Mouse (Mus musculus): ENCODE measurements around the gene Acot7. TPM values are rescaled to one million over a fixed set of nuclear protein-coding genes. Genes with fewer than 3 reads are reported as not detected.

The Acot7 gene
- total RNA-seq, 1 experiment from 2014 or later = 34.6 TPM

GRCm38 (mm10) chr4:152296874-152297861, 119.2 kb downstream of the Acot7 start, which contains the start of gene Icmt:
Icmt (plus strand) TSS chr4:152297227.
- DNase-seq = peak; percentile 100

GRCm38 (mm10) chr4:152298836-152299235, 120.9 kb downstream of the Acot7 start:
- DNase-seq = no peak

- DNase-seq = no peak
Observed at GRCm38 (mm10) chr4:152300375-152300774, 122.4 kb downstream of the Acot7 start.

GRCm38 (mm10) chr4:152302012-152302411, 124.1 kb downstream of the Acot7 start:
- no peak for DNase-seq

- DNase-seq = no peak
Observed at GRCm38 (mm10) chr4:152303172-152303571, 125.2 kb downstream of the Acot7 start.

- no peak for DNase-seq
Observed at GRCm38 (mm10) chr4:152304685-152305084, 126.8 kb downstream of the Acot7 start.

GRCm38 (mm10) chr4:152305991-152306390, 128.1 kb downstream of the Acot7 start:
- no peak for DNase-seq

- peak; percentile 44 for DNase-seq
Observed at GRCm38 (mm10) chr4:152307542-152307941, 129.6 kb downstream of the Acot7 start.

GRCm38 (mm10) chr4:152312186-152312585, 134.3 kb downstream of the Acot7 start:
- DNase-seq = no peak

- DNase-seq = peak; percentile 26
Observed at GRCm38 (mm10) chr4:152313211-152313632, 135.3 kb downstream of the Acot7 start.

GRCm38 (mm10) chr4:152313934-152314333, 136.0 kb downstream of the Acot7 start:
- no peak for DNase-seq

- no peak for DNase-seq
Observed at GRCm38 (mm10) chr4:152315498-152316213, 137.7 kb downstream of the Acot7 start.

GRCm38 (mm10) chr4:152317631-152318033, 139.7 kb downstream of the Acot7 start:
- DNase-seq = no peak

- peak; percentile 70 for DNase-seq
Observed at GRCm38 (mm10) chr4:152318517-152319234, 140.7 kb downstream of the Acot7 start, which contains the start of gene Rnf207. Rnf207 (minus strand) TSS chr4:152318993.

Other genes starting within 250 kb of the Acot7 start
- 104 and 112 TPM in 2 replicates for gene Dnajc11, start 244.4 kb upstream of the Acot7 start, total RNA-seq (2021)
- 24.3 and 32.8 TPM in 2 replicates for gene Thap3, start 189.1 kb upstream of the Acot7 start, total RNA-seq (2021)
- gene Phf13, start 181.9 kb upstream of the Acot7 start, total RNA-seq (2021) = 14.4 and 19.0 TPM in 2 replicates
- 24.8 and 28.5 TPM in 2 replicates for gene Klhl21, start 169.3 kb upstream of the Acot7 start, total RNA-seq (2021)
- 11.0 and 11.6 TPM in 2 replicates for gene Zbtb48, start 150.5 kb upstream of the Acot7 start, total RNA-seq (2021)
- gene Tas1r1, start 139.6 kb upstream of the Acot7 start, total RNA-seq (2021) = 0.09 TPM in 1 of 2 replicates, not detected in the other
- gene Nol9, start 138.8 kb upstream of the Acot7 start, total RNA-seq (2021) = 26.6 and 29.1 TPM in 2 replicates
- 12.9 and 15.6 TPM in 2 replicates for gene Plekhg5, start 105.6 kb upstream of the Acot7 start, total RNA-seq (2021)
- 1.5 and 2.0 TPM in 2 replicates for gene Tnfrsf25, start 62.2 kb upstream of the Acot7 start, total RNA-seq (2021)
- gene Espn, start 25.8 kb upstream of the Acot7 start, total RNA-seq (2021) = 1.2 TPM in 2 replicates
- gene Hes2, start 19.3 kb upstream of the Acot7 start, total RNA-seq (2021) = not detected in 2 replicates
- gene Gpr153, start 96.1 kb downstream of the Acot7 start, total RNA-seq (2021) = 3.1 and 3.6 TPM in 2 replicates
- gene Hes3, start 113.5 kb downstream of the Acot7 start, total RNA-seq (2021) = not detected in 2 replicates
- 44.9 and 48.7 TPM in 2 replicates for gene Icmt, start 119.1 kb downstream of the Acot7 start, total RNA-seq (2021)
- gene Rnf207, start 140.9 kb downstream of the Acot7 start, total RNA-seq (2021) = 1.1 TPM in 1 of 2 replicates, not detected in the other
- 458 and 532 TPM in 2 replicates for gene Rpl22, start 147.6 kb downstream of the Acot7 start, total RNA-seq (2021)
- gene Chd5, start 160.5 kb downstream of the Acot7 start, total RNA-seq (2021) = 4.2 and 9.5 TPM in 2 replicates